Mouse (Mus musculus) monocyte, adult 5-6 weeks (primary cell): ENCODE results near the gene Nol9. TPM values are rescaled to one million over a fixed set of nuclear protein-coding genes. Genes with fewer than 3 reads are reported as not detected.

Source experiments
- ATAC-seq: fragments of 153-309, 156-312 bp; replicated peaks from 2 replicates; pipeline ENCODE4 v1.8.0; 2017; ENCODE audit warnings: mild to moderate bottlenecking; ENCODE audit not compliant: low TSS enrichment, insufficient number of reproducible peaks, severe bottlenecking, poor library complexity, low FRiP score
- total RNA-seq: library from RNA; stranded (forward); fragments of 200-1000, 200-491, 200-594 nt; gene quantifications from 3 replicates; pipeline ENCODE4 v1.2.3, GENCODE M21; 2017

The Nol9 gene
- total RNA-seq, 1 experiment from 2014 or later = 16.9 TPM

DNA sequence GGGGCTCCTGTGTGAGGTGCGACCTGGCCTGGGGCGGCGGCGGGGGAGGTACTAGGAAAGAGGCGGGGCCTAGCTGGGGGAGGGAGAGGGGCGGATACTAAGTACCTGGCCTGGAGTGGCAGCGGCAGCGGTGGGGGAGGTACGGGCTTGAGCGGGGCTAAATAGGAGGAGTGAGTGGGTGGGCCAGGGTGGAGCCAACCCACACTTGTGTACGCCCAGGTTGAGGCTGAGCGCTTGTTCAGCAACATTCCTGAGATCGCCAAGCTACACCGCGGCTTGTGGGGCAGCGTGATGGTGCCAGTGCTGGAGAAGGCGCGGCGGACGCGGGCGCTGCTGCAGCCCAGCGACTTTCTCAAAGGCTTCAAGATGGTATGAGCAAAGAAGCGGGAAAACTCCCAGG is 68.4 kb downstream of the Nol9 start:
- no peak for ATAC-seq

DNA sequence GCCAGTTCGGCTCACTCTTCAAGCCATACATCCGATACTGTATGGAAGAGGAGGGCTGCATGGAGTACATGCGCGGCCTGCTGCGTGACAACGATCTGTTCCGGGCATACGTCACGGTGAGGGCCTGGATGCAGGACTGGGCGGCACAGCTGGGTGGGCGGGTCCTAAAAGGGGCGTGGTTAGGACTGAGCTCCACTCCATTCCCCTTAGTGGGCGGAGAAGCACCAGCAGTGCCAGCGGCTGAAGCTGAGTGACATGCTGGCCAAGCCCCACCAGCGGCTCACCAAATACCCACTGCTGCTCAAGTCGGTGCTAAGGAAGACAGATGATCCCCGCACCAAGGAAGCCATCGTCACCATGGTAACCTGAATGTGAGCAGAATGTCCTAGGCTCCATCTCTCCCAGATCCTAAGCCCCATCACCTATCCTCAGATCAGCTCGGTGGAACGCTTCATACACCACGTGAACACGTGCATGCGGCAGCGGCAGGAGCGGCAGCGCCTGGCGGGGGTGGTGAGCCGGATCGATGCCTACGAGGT is 68.9 kb downstream of the Nol9 start:
- ATAC-seq = no peak

DNA sequence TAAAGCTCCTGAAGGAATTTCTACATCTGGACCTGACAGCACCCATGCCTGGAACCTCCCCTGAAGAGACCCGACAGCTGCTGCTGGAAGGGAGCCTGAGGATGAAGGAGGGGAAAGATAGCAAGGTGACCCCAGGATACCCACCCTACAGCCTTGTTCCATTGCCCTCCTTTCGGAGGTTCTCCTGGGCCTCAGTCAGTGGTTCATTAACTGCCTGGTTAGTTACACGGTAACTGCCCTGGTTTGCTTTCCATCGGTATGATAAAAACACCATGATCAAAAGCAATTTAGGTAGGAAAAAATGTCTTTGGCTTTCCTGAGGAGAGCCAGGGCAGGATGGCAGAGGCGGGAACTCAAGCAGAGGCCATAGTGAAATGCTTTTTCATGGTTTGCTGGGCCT is 69.6 kb downstream of the Nol9 start:
- ATAC-seq = no peak

- ATAC-seq = no peak
Measured at GRCm38 (mm10) chr4:152109509-152109908, 70.4 kb downstream of the Nol9 start.

DNA sequence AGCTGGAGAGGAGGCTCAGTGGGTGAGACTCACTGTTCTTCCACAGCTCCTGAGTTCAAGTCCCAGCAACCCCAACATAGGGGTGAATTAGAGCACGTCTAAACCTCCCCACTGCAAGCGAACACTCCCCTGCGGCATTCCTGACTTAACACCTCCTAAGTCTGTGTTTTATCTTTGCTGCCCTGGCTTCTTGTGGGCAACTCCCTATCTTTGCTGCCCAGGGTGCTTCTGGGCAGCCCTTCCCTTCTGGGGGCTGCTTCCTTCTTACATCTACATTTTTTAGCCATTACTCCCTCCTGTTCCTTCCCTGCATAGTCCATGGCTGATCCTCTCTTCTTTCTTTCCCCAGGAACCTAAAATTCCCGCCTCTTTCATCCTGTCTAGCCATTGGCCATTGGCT is 71.6 kb downstream of the Nol9 start:
- no peak for ATAC-seq

Other genes starting within 250 kb of the Nol9 start
- gene Camta1, start 177.4 kb upstream of the Nol9 start, total RNA-seq = 8.8 to 43.8 TPM (median 22.1 TPM) in 3 replicates
- gene Dnajc11, start 105.6 kb upstream of the Nol9 start, total RNA-seq = 20.1 to 46.9 TPM (median 23.0 TPM) in 3 replicates
- gene Thap3, start 50.3 kb upstream of the Nol9 start, total RNA-seq = 7.5 to 11.4 TPM (median 10.5 TPM) in 3 replicates
- 6.7 to 8.8 TPM (median 7.8 TPM) in 3 replicates for gene Phf13, start 43.1 kb upstream of the Nol9 start, total RNA-seq
- gene Klhl21, start 30.5 kb upstream of the Nol9 start, total RNA-seq = 7.1 to 11.1 TPM (median 9.6 TPM) in 3 replicates
- 4.1 to 10.8 TPM (median 9.1 TPM) in 3 replicates for gene Zbtb48, start 11.7 kb upstream of the Nol9 start, total RNA-seq
- gene Tas1r1, start 753 bp upstream of the Nol9 start, total RNA-seq = not detected in 3 replicates
- 2.5 to 8.2 TPM (median 5.6 TPM) in 3 replicates for gene Plekhg5, start 33.2 kb downstream of the Nol9 start, total RNA-seq
- 1.3 to 4.7 TPM in 2 of 3 replicates, not detected in the other for gene Tnfrsf25, start 76.6 kb downstream of the Nol9 start, total RNA-seq
- gene Espn, start 113.0 kb downstream of the Nol9 start, total RNA-seq = 0.53 to 2.0 TPM (median 0.78 TPM) in 3 replicates
- not detected in 3 replicates for gene Hes2, start 119.5 kb downstream of the Nol9 start, total RNA-seq
- 18.1 to 62.4 TPM (median 30.9 TPM) in 3 replicates for gene Acot7, start 138.8 kb downstream of the Nol9 start, total RNA-seq
- gene Gpr153, start 234.9 kb downstream of the Nol9 start, total RNA-seq = 0.39 to 0.86 TPM in 2 of 3 replicates, not detected in the other